Mouse (Mus musculus): ENCODE data around the gene Gstm1.
A peak's percentile ranks its signal among the peaks of the same experiment; 100 is the strongest.
"Not testable (repeated sequence)": the region's sequence is repeated elsewhere in the genome, so short reads cannot be mapped to it uniquely, and the experiment has no call there.

Gstm1 gene

GRCm38 (mm10) chr3:108017473-108018189, at the start of gene Gstm1:
Gene Gstm1 (minus strand): TSS chr3:108017973.
- DNase-seq: peak; percentile 87

GRCm38 (mm10) chr3:108067370-108067934, 49.7 kb upstream of the Gstm1 start:
- DNase-seq: no peak

GRCm38 (mm10) chr3:108065551-108065950, 47.8 kb upstream of the Gstm1 start:
- DNase-seq: no peak

GRCm38 (mm10) chr3:108064672-108065071, 46.9 kb upstream of the Gstm1 start:
- no peak for DNase-seq

GRCm38 (mm10) chr3:108062648-108063047, 44.9 kb upstream of the Gstm1 start:
- DNase-seq: no peak

- DNase-seq: peak; percentile 60
Observed at GRCm38 (mm10) chr3:108061420-108061819, 43.6 kb upstream of the Gstm1 start.

GRCm38 (mm10) chr3:108050493-108050892, 32.7 kb upstream of the Gstm1 start:
- DNase-seq: no peak

GRCm38 (mm10) chr3:108048306-108048705, 30.5 kb upstream of the Gstm1 start:
- no peak for DNase-seq

- no peak for DNase-seq
Observed at GRCm38 (mm10) chr3:108046944-108047655, 29.3 kb upstream of the Gstm1 start.

GRCm38 (mm10) chr3:108044394-108045140, 26.8 kb upstream of the Gstm1 start, which contains the start of gene Gstm4:
Gene Gstm4 (minus strand): TSS chr3:108044894.
- DNase-seq: peak; percentile 85

- DNase-seq: no peak
Observed at GRCm38 (mm10) chr3:108033156-108033555, 15.4 kb upstream of the Gstm1 start.

- no peak for DNase-seq
Observed at GRCm38 (mm10) chr3:108032113-108032512, 14.3 kb upstream of the Gstm1 start.

- DNase-seq: no peak
Observed at GRCm38 (mm10) chr3:108028641-108029365, 11.0 kb upstream of the Gstm1 start.

- no peak for DNase-seq
Observed at GRCm38 (mm10) chr3:108026597-108026996, 8.8 kb upstream of the Gstm1 start.

GRCm38 (mm10) chr3:108026049-108026448, 8.3 kb upstream of the Gstm1 start:
- DNase-seq: no peak

- DNase-seq: no peak
Observed at GRCm38 (mm10) chr3:108025318-108025717, 7.5 kb upstream of the Gstm1 start.

GRCm38 (mm10) chr3:108022650-108023049, 4.9 kb upstream of the Gstm1 start:
- DNase-seq: no peak

- not testable (repeated sequence) for DNase-seq
Observed at GRCm38 (mm10) chr3:108020351-108021022, 2.7 kb upstream of the Gstm1 start.

GRCm38 (mm10) chr3:108019226-108019625, 1.5 kb upstream of the Gstm1 start:
- not testable (repeated sequence) for DNase-seq

- DNase-seq: peak; percentile 23
Observed at GRCm38 (mm10) chr3:108018190-108018820, 532 bp upstream of the Gstm1 start.

- DNase-seq: not testable (repeated sequence)
Observed at GRCm38 (mm10) chr3:108016468-108016867, 1.3 kb downstream of the Gstm1 start.
